Mouse (Mus musculus) monocyte, adult 5-6 weeks (primary cell): Measurements from ENCODE around the gene Ruvbl2. TPM values are rescaled to one million over a fixed set of nuclear protein-coding genes. Genes with fewer than 3 reads are reported as not detected.
"Not testable (repeated sequence)": the region's sequence is repeated elsewhere in the genome, so short reads cannot be mapped to it uniquely, and the experiment has no call there.

Experiments
- ATAC-seq: fragments of 153-309, 156-312 bp; replicated peaks from 2 replicates; pipeline ENCODE4 v1.8.0; 2017; ENCODE audit warnings: mild to moderate bottlenecking; ENCODE audit not compliant: low TSS enrichment, insufficient number of reproducible peaks, severe bottlenecking, poor library complexity, low FRiP score
- total RNA-seq: library from RNA; stranded (forward); fragments of 200-1000, 200-491, 200-594 nt; gene quantifications from 3 replicates; pipeline ENCODE4 v1.2.3, GENCODE M21; 2017

The Ruvbl2 gene
- total RNA-seq, 1 experiment from 2014 or later, result 18.0 TPM

- no peak for ATAC-seq
These were observed 28.9 kb downstream of the Ruvbl2 start for GRCm38 (mm10) chr7:45408949-45409348.

- ATAC-seq, result no peak
These were observed 29.5 kb downstream of the Ruvbl2 start for GRCm38 (mm10) chr7:45408351-45408750.

GRCm38 (mm10) chr7:45407836-45408235, 30.1 kb downstream of the Ruvbl2 start:
- ATAC-seq, result no peak

GRCm38 (mm10) chr7:45406157-45407156, 31.4 kb downstream of the Ruvbl2 start:
- no peak for ATAC-seq

GRCm38 (mm10) chr7:45405091-45406075, 32.5 kb downstream of the Ruvbl2 start, which contains the start of gene Kcna7:
TSS of gene Kcna7 (plus strand) at chr7:45405653.
- ATAC-seq, result peak; percentile 64

GRCm38 (mm10) chr7:45403532-45404261, 34.2 kb downstream of the Ruvbl2 start:
- ATAC-seq, result peak; percentile 71; the same call in 1 of the 2 replicates

GRCm38 (mm10) chr7:45401521-45402085, 36.3 kb downstream of the Ruvbl2 start:
- no peak for ATAC-seq

GRCm38 (mm10) chr7:45396787-45397186, 41.1 kb downstream of the Ruvbl2 start:
- ATAC-seq, result no peak

- not testable (repeated sequence) for ATAC-seq
These were observed 41.5 kb downstream of the Ruvbl2 start for GRCm38 (mm10) chr7:45396337-45396775.

GRCm38 (mm10) chr7:45395578-45396336, 42.1 kb downstream of the Ruvbl2 start, which contains the start of gene Snrnp70:
TSS of gene Snrnp70 (minus strand) at chr7:45395742.
- peak; percentile 98 for ATAC-seq

- peak; percentile 41 for ATAC-seq
These were observed 42.8 kb downstream of the Ruvbl2 start for GRCm38 (mm10) chr7:45395129-45395541.

- ATAC-seq, result no peak
These were observed 51.8 kb downstream of the Ruvbl2 start for GRCm38 (mm10) chr7:45386077-45386476.

- ATAC-seq, result no peak
These were observed 61.8 kb downstream of the Ruvbl2 start for GRCm38 (mm10) chr7:45376057-45376456.

GRCm38 (mm10) chr7:45374620-45375019, 63.3 kb downstream of the Ruvbl2 start:
- no peak for ATAC-seq

GRCm38 (mm10) chr7:45372371-45372770, 65.5 kb downstream of the Ruvbl2 start:
- no peak for ATAC-seq
